Mouse (Mus musculus) left cerebral cortex, adult 9 months (tissue): ENCODE results near the gene Pkd2l1.
"Not testable (repeated sequence)": the region's sequence is repeated elsewhere in the genome, so short reads cannot be mapped to it uniquely, and the experiment has no call there.

Source experiments
- DNase-seq, 2 experiments: peaks; one replicate each; pipeline ENCODE4 v3.0.0; 2022; ENCODE audit warnings: low spot score in 2 of 2

Pkd2l1 gene

GRCm38 (mm10) chr19:44157005-44157404 lies 35.2 kb downstream of the Pkd2l1 start:
- no peak for DNase-seq

- no peak for DNase-seq
Measured at GRCm38 (mm10) chr19:44153781-44154180, 38.5 kb downstream of the Pkd2l1 start.

- DNase-seq: no peak
Measured at GRCm38 (mm10) chr19:44148991-44149390, 43.3 kb downstream of the Pkd2l1 start.

- no peak for DNase-seq
Measured at GRCm38 (mm10) chr19:44148345-44148744, 43.9 kb downstream of the Pkd2l1 start.

- no peak for DNase-seq
Measured at GRCm38 (mm10) chr19:44146951-44147350, 45.3 kb downstream of the Pkd2l1 start.

- no peak for DNase-seq
Measured at GRCm38 (mm10) chr19:44146568-44146879, 45.7 kb downstream of the Pkd2l1 start.

GRCm38 (mm10) chr19:44145702-44146567 lies 46.3 kb downstream of the Pkd2l1 start, which contains the start of gene Bloc1s2:
Gene Bloc1s2, minus strand, starts transcription at chr19:44146446.
- peak; percentile 72 to 90 for DNase-seq

- no peak for DNase-seq
Measured at GRCm38 (mm10) chr19:44144366-44144765, 47.9 kb downstream of the Pkd2l1 start.

- no peak for DNase-seq
Measured at GRCm38 (mm10) chr19:44135960-44136485, 56.2 kb downstream of the Pkd2l1 start.

GRCm38 (mm10) chr19:44135072-44135959 lies 56.9 kb downstream of the Pkd2l1 start, which contains the start of gene Cwf19l1:
Gene Cwf19l1, minus strand, starts transcription at chr19:44135876.
- peak; percentile 68 to 92 for DNase-seq

- no peak for DNase-seq
Measured at GRCm38 (mm10) chr19:44132917-44133316, 59.3 kb downstream of the Pkd2l1 start.

- DNase-seq: no peak
Measured at GRCm38 (mm10) chr19:44128560-44128959, 63.7 kb downstream of the Pkd2l1 start.

- DNase-seq: no peak
Measured at GRCm38 (mm10) chr19:44127729-44128497, 64.3 kb downstream of the Pkd2l1 start.

GRCm38 (mm10) chr19:44121137-44121536 lies 71.1 kb downstream of the Pkd2l1 start:
- no peak for DNase-seq

- not testable (repeated sequence) for DNase-seq
Measured at GRCm38 (mm10) chr19:44120686-44121085, 71.6 kb downstream of the Pkd2l1 start.

- no peak for DNase-seq
Measured at GRCm38 (mm10) chr19:44117793-44118192, 74.4 kb downstream of the Pkd2l1 start.

GRCm38 (mm10) chr19:44111706-44112105 lies 80.5 kb downstream of the Pkd2l1 start:
- no peak for DNase-seq

- DNase-seq: no peak
Measured at GRCm38 (mm10) chr19:44110356-44110755, 81.9 kb downstream of the Pkd2l1 start.

- DNase-seq: no peak
Measured at GRCm38 (mm10) chr19:44108996-44109395, 83.2 kb downstream of the Pkd2l1 start.

- peak in 1 of 2 experiments; percentile 16 for DNase-seq
Measured at GRCm38 (mm10) chr19:44107661-44108521, 84.4 kb downstream of the Pkd2l1 start.
